Mouse (Mus musculus) MEL (cell line): ENCODE data around the gene Ednra.

ENCODE experiments used
- CTCF ChIP-seq, 3 experiments: IDR thresholded peaks in 2 of 3; conservative IDR thresholded peaks in 1 of 3; 2 replicates each; pipeline ENCODE4 v1.5.1; 2011 to 2012; ENCODE audit warnings: low read length in 3 of 3, low read depth in 2 of 3, mild to moderate bottlenecking in 2 of 3, improper control_type of control experiment in 1 of 3, inconsistent platforms in 1 of 3, mixed read lengths in 1 of 3, moderate library complexity in 1 of 3; ENCODE audit not compliant: control insufficient read depth in 1 of 3, insufficient read depth in 1 of 3, poor library complexity in 1 of 3, severe bottlenecking in 1 of 3
- EP300 ChIP-seq, 2 experiments: IDR thresholded peaks; 2 replicates each; pipeline ENCODE4 v1.6.1; 2011; ENCODE audit warnings: improper control_type of control experiment in 2 of 2, low read length in 2 of 2, low read depth in 1 of 2, mild to moderate bottlenecking in 1 of 2
- GATA1 ChIP-seq: IDR thresholded peaks from 2 replicates; pipeline ENCODE4 v1.6.1; 2011; ENCODE audit warnings: low read depth, low read length, improper control_type of control experiment
- USF1 ChIP-seq: IDR thresholded peaks from 2 replicates; pipeline ENCODE4 v1.6.1; 2014; ENCODE audit warnings: low read depth, mild to moderate bottlenecking, inconsistent platforms, low read length, improper control_type of control experiment, moderate library complexity

DNA sequence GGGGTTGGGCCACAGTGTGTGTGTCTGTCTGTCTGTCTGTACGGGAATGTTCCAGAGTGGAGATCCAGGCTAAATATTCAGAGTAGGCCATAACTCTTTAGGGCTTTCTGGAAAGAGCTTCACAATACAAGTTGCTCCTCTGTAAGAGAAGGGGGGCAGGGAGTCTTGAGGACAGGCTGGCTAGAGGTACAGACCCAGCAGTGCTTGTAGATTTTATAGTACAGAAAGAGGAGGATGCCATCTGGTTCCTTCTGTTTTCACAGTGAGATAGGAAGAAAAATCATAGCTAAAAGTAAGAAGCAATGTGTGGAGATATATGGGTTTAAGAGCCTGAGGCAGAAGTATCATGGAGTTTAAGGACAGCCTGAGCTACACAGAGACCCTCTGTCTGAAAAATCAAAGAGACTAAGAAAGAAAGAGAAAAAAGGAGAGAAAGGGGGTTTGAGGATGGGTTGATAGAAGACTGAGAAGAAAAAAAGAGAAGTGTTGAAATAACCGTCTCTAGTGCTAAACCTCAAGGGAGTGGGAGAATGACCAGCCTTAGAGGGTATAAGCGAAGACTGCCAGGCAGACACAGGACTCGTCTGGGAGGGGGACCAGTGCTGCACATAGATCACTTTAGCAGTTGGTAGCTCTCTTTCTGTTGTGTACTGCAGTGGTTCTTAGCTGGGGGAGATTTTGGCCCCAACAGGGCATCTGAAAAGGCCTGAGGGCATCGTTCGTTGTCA, 16.9 kb upstream of the Ednra start:
- TF ChIP-seq CTCF (IDR thresholded peaks at IDR 0.05 in 2 of 3, conservative IDR thresholded peaks at IDR 0.05 in 1 of 3; ENCODE audit: control insufficient read depth in 1 of 3, insufficient read depth in 1 of 3, low read depth in 2 of 3, low read length in 3 of 3, poor library complexity in 1 of 3, severe bottlenecking in 1 of 3) (no peak), USF1 (no peak), GATA1 (no peak), EP300 (IDR thresholded peaks at IDR 0.05; ENCODE audit: low read depth in 1 of 2, low read length in 2 of 2) (no peak)
